Mouse (Mus musculus): ENCODE measurements around the gene Trpc2.

- no peak for TF ChIP-seq CTCF (IDR thresholded peaks at IDR 0.05; ENCODE audit: low read depth)
- TF ChIP-seq EP300 (IDR thresholded peaks at IDR 0.05; ENCODE audit: low read depth) = no peak
Measured at GRCm38 (mm10) chr7:102109171-102109570, 26.3 kb downstream of the Trpc2 start, which contains the start of gene Art5.
